Mouse (Mus musculus): ENCODE measurements around the gene Snx33. TPM values are rescaled to one million over a fixed set of nuclear protein-coding genes. Genes with fewer than 3 reads are reported as not detected.

Gene Snx33
- total and polyA plus RNA-seq, 3 experiments: 1.7 to 3.2 (median 2.6) TPM

DNA sequence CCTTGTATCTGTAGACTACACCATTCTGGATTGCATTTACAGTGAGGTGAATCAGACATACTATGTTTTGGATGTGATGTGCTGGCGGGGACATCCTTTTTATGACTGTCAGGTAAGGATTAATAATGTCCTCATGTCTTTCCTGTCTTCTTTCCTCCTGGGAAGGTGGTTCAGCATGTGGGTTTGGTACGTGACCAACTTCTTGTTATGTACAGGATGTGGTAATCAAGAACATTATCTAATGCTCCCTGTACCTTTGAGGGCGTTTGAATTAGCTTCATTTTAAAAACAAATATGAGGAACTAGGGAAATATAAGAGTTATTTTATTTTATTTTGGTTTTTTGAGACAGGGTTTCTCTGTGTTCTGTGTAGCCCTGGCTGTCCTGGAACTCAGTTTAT, 47.0 kb upstream of the Snx33 start:
- Histone ChIP-seq H3K27ac (ENCODE audit: insufficient read depth, low read depth) (no peak overlapping the region), H3K36me3 (replicated peaks in 1 of 2; ENCODE audit: control insufficient read depth in 1 of 2, insufficient read depth in 1 of 2, low read length in 1 of 2) (peaks cover 19 to 66% of the 10 kb centered on the region in 2 experiments), H3K27me3 (replicated peaks) (no peaks in the 10 kb centered on the region), H3K4me3 (replicated peaks in 1 of 3; ENCODE audit: low read depth in 2 of 3, low read length in 2 of 3, poor library complexity in 1 of 3) (no peak overlapping the region), H3K4me2 (ENCODE audit: insufficient read depth, low read depth, poor library complexity, severe bottlenecking) (no peak overlapping the region), H3K79me2 (replicated peaks; ENCODE audit: control insufficient read depth, extremely low read depth, insufficient read depth, poor library complexity, severe bottlenecking) (no peaks in the 10 kb centered on the region), H3K9me3 (replicated peaks; ENCODE audit: low read length) (no peaks in the 10 kb centered on the region), H3K4me1 (ENCODE audit: control insufficient read depth in 1 of 2, insufficient read depth in 2 of 2) (peaks cover 0 to 7% of the 10 kb centered on the region in 2 experiments; a peak in 1 of 4 replicates), H3K9ac (ENCODE audit: insufficient read depth, low read depth) (no peak overlapping the region)
- in situ Hi-C loops (cut with MboI; ENCODE audit: low pct_ligation_motif_present, low pct_unique_long_range_greater_than_20kb, low sequenced_read_pairs) (no loop called here), dilution Hi-C loops (cut with MboI; ENCODE audit: extremely low pct_ligation_motif_present, extremely low pct_unique_long_range_greater_than_20kb, low sequenced_read_pairs) (no loop called here)
- DNase-seq (ENCODE audit: extremely low read depth): no peak
- TF ChIP-seq MEF2A (IDR thresholded peaks at IDR 0.05; ENCODE audit: borderline replicate concordance, low read depth, low read length) (no peak), NRF1 (IDR thresholded peaks at IDR 0.05; ENCODE audit: low read depth, low read length) (no peak), ZKSCAN1 (IDR thresholded peaks at IDR 0.05; ENCODE audit: borderline replicate concordance, low read depth, low read length) (no peak), EP300 (IDR thresholded peaks at IDR 0.05; ENCODE audit: low read length) (no peak), ZMIZ1 (IDR thresholded peaks at IDR 0.05; ENCODE audit: low read depth, low read length) (no peak), TBP (conservative IDR thresholded peaks at IDR 0.05; ENCODE audit: low read depth, low read length) (no peak), ETS1 (conservative IDR thresholded peaks at IDR 0.05; ENCODE audit: low read depth, low read length) (no peak), MYC (IDR thresholded peaks at IDR 0.05; ENCODE audit: low read depth, low read length) (no peak), UBTF (IDR thresholded peaks at IDR 0.05; ENCODE audit: low read depth, low read length) (no peak), CTCF (conservative IDR thresholded peaks at IDR 0.05 in 1 of 2, IDR thresholded peaks at IDR 0.05 in 1 of 2; ENCODE audit: low read depth in 2 of 2, low read length in 2 of 2) (no peak), BHLHE40 (IDR thresholded peaks at IDR 0.05; ENCODE audit: low read depth, low read length) (no peak), ELF1 (IDR thresholded peaks at IDR 0.05; ENCODE audit: low read depth, low read length) (no peak), IRF4 (IDR thresholded peaks at IDR 0.05; ENCODE audit: low read depth, low read length) (no peak), CHD1 (IDR thresholded peaks at IDR 0.05; ENCODE audit: low read depth, low read length) (no peak), GABPA (IDR thresholded peaks at IDR 0.05; ENCODE audit: insufficient replicate concordance, low read depth, low read length) (no peak), SIN3A (IDR thresholded peaks at IDR 0.05; ENCODE audit: low read length) (no peak), POLR2AphosphoS2 (IDR thresholded peaks at IDR 0.05; ENCODE audit: low read depth, low read length) (no peak), MXI1 (IDR thresholded peaks at IDR 0.05; ENCODE audit: low read depth, low read length) (no peak)

- H3K9ac ChIP-seq (ENCODE audit: insufficient read depth, low read depth): no peak overlapping the region
- H3K79me2 ChIP-seq (replicated peaks; ENCODE audit: control insufficient read depth, extremely low read depth, insufficient read depth, poor library complexity, severe bottlenecking): no peaks in the 10 kb centered on the region
- no peak overlapping the region for H3K4me2 ChIP-seq (ENCODE audit: insufficient read depth, low read depth, poor library complexity, severe bottlenecking)
- H3K9me3 ChIP-seq (replicated peaks; ENCODE audit: low read length): no peaks in the 10 kb centered on the region
- peaks cover 0 to 7% of the 10 kb centered on the region in 2 experiments; a peak in 1 of 4 replicates for H3K4me1 ChIP-seq (ENCODE audit: control insufficient read depth in 1 of 2, insufficient read depth in 2 of 2)
- H3K4me3 ChIP-seq (replicated peaks in 1 of 3; ENCODE audit: low read depth in 2 of 3, low read length in 2 of 3, poor library complexity in 1 of 3): no peak overlapping the region
- no peak for DNase-seq (ENCODE audit: extremely low read depth)
- dilution Hi-C loops (cut with MboI; ENCODE audit: extremely low pct_ligation_motif_present, extremely low pct_unique_long_range_greater_than_20kb, low sequenced_read_pairs) (no loop called here), in situ Hi-C loops (cut with MboI; ENCODE audit: low pct_ligation_motif_present, low pct_unique_long_range_greater_than_20kb, low sequenced_read_pairs) (no loop called here)
- TF ChIP-seq USF1 (IDR thresholded peaks at IDR 0.05; ENCODE audit: low read depth, low read length): no peak
- TF ChIP-seq ZC3H11A (IDR thresholded peaks at IDR 0.05; ENCODE audit: low read depth, low read length): no peak
- no peak for TF ChIP-seq TCF12 (IDR thresholded peaks at IDR 0.05; ENCODE audit: low read depth, low read length)
- TF ChIP-seq SIN3A (IDR thresholded peaks at IDR 0.05; ENCODE audit: low read length): no peak
- no peak for TF ChIP-seq BHLHE40 (IDR thresholded peaks at IDR 0.05; ENCODE audit: low read depth, low read length)
- peaks cover 21 to 68% of the 10 kb centered on the region in 2 experiments for H3K36me3 ChIP-seq (replicated peaks in 1 of 2; ENCODE audit: control insufficient read depth in 1 of 2, insufficient read depth in 1 of 2, low read length in 1 of 2)
- no peak overlapping the region for H3K27ac ChIP-seq (ENCODE audit: insufficient read depth, low read depth)
- H3K27me3 ChIP-seq (replicated peaks): no peaks in the 10 kb centered on the region
Measured at GRCm38 (mm10) chr9:56973960-56974524, 45.9 kb upstream of the Snx33 start.

Data from CH12.LX (cell line).